Mouse (Mus musculus) erythroblast, embryonic 14.5 days (primary cell): ENCODE measurements around the gene Kdm7a.

ENCODE experiments used
- GATA1 ChIP-seq: IDR thresholded peaks from 2 replicates; pipeline ENCODE4 v1.6.1; 2012; ENCODE audit warnings: low read length, inconsistent platforms, mixed read lengths
- TAL1 ChIP-seq: IDR thresholded peaks from 3 replicates; pipeline ENCODE4 v1.6.1; 2012; ENCODE audit warnings: low read length, inconsistent platforms, mixed read lengths

DNA sequence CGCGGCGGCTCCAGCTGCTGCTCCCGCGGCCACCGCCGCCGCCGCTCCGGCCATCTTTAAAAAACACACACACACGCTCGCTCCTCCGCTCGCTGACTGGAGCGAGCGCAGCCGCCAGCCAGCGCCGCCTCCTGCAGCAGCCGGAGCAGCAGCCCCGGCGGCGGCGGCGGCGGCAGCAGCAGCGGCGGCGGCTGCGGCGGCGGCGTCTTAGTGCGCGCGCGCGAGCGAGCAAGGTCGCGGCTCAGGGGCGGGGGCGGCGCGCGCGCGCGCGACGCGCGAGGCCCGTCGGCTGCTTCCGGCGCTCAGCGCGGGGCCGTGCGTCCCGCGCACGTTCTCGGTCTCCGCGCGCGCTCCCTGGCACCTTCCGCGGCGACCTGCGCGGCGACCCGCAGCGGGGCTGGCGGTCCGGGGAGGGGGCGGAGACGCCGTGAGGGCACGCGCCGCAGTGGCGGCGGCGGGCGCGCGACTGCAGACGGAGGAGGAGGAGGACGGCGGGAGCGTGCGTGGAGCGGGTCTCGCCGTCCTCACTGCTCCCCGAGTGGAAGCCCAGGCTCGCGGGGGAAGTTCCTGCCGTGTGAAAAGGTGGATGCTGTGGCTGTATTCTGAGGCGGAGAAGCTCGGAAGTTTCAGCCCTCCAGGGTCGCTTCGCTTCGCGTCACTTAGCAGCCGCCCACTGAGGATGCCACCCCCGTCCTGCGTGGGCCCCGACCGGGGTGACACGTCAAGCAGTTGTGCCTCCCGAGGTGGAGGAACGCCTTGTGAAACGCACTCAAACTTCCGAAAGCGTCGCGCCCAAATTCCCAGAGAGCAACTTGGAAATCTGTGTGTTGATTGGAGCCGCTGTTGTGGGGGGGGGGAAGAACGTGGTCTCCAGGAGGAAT lies at the start of gene Kdm7a:
- TF ChIP-seq GATA1 (no peak), TAL1 (no peak)
